Mouse (Mus musculus) liver, adult 2 months (tissue): Measurements from ENCODE around the gene Uri1.

ENCODE experiments used
- CTCF ChIP-seq: fragments of 200-500 bp; IDR thresholded peaks from 2 replicates; pipeline ENCODE4 v1.5.1; 2011; ENCODE audit warnings: low read depth, low read length, control low read depth
- POLR2A ChIP-seq: fragments of 200-500 bp; IDR thresholded peaks from 2 replicates; pipeline ENCODE4 v1.6.1; 2011; ENCODE audit warnings: low read length, control low read depth; ENCODE audit not compliant: insufficient read depth; ENCODE audit errors: extremely low read depth

DNA sequence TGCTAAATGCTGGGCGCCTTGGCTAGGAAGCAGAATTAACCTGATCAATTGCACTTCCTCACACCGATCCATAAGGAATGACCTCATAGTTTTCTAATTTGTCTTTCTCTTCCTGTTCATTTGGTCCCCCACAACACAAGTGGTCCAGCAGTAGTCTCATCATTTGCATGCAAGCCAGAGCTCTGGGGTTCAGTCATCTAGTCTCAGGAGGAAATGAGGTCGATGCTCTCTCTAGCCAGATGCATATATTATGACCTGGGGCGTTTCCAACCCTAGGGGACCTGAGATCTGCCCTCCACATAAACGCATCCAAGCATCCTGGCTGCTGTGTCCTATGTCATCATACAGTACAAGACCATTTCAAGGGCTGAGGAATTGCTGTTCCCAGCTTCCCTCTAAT is 14.2 kb upstream of the Uri1 start:
- TF ChIP-seq CTCF = no peak
- TF ChIP-seq POLR2A = no peak
